Mouse (Mus musculus): ENCODE results near the gene Lzts3. TPM values are rescaled to one million over a fixed set of nuclear protein-coding genes. Genes with fewer than 3 reads are reported as not detected.

Gene Lzts3
- total RNA-seq, 1 experiment from 2014 or later, result 0.73 TPM

DNA sequence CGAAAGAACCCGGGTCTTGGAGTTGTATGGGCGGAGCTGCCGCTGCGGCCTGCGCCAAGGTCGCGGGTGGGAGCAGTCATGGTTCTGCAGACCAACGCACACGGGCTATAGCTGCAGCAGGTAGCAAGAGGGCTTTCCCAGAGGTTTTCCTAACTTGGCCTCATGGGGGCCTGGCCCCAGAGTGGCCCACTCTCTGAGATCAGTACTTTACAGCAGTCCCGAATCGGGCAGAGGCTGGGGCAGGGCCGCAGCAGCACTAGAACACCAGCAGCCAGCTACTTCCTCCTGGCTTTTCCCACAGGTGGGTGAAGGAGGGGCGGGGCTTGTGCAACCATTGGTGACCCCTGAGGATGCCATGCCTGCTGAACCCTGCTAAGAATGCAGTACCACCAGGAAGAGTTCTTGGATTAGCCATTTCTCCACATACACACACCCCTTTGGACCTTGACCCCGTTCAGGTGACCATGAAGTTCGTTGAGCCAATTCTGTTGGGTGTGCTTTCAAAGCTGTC, 4.4 kb downstream of the Lzts3 start:
- ATAC-seq (replicated peaks; ENCODE audit: low read depth, poor library complexity, severe bottlenecking), result no peak

DNA sequence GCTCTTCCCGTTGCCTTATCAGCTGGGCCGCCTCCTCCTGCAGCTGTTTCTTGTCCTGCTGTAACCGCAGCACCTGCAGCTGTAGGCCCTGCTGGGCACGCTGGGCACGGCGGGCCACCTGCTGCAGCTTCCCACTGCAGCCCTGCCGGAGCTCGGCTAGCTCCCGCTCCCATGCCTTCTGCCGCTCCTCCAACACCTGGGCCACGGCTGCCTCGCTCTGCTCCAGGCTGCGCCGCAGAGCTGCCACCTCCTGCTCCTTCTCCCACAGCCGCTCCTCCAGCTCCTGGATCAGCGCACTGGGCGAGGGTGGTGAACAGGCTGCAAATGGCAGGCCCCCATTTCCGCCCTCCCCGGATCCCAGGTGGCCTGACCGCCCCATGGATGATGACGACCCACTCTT, 6.8 kb downstream of the Lzts3 start:
- peak; percentile 70 for ATAC-seq (replicated peaks; ENCODE audit: low read depth, poor library complexity, severe bottlenecking)

DNA sequence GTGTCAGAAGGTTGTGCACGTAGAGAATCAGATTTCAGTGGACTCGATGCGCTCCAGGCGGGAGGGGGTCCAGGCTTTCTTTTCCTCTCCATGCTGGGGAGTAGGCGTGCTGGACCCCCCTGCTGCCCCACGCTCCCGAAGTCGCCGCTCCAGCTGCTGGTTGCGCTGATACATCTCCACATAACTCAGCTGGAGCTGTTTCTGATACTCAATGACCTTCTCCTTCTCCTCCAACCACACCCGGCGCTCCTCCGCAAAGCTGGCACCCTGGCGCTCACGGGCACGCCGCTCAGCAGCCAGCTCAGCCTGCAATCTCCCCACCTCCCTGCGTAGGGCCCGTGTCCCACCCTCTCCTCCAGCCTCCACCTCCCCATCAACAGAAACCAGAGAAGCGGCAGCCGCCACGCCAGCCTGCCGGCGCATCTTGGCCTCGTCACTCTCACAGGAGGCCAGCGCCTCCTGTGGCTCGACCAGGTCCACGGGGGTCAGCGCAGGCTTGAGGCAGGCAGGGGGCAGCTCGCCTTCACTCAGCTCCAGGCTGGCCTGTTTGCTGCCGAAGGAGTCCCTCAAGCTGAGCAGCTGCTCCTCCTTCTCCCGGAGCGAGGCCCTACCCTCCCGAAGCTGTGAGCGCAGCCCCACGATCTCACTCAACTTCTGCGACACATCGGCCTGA, 7.7 kb downstream of the Lzts3 start:
- ATAC-seq (replicated peaks; ENCODE audit: low read depth, poor library complexity, severe bottlenecking), result peak; percentile 23

DNA sequence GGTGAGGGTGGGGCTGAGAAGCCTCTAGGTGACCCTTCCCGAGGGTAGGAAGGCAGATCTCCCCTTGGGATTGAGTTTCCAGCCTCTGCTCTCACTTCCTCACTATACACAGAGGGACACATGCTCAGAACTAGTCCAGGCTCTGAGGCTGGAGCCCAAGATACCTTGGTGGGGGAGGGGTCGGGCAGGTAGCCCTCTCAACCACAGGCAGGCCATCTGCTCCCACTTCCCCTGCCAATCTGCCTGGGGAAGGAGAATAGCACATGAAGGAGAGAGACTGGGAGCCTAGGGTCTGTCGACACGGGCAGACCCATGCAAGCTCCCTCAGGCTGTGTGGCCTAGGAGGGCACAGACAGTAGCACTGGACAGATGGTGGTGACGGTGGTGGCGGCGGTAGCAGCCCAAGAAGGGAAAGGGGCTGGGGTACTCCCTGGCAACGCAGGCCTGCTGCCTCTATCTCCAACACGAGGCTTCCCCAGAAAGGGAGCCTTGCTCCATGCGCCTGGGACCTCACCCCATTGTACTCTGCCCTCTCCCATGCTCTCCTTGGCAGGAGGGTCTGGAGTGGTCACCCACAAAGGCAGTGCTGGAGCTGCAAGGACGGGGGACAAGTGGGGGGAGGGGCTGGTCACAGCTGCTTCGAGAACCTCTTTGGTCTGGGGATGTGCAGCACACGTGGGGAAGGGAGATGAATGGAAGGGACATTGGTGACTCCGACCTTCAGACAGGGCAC, 8.4 kb downstream of the Lzts3 start:
- ATAC-seq (replicated peaks; ENCODE audit: low read depth, poor library complexity, severe bottlenecking), result no peak

DNA sequence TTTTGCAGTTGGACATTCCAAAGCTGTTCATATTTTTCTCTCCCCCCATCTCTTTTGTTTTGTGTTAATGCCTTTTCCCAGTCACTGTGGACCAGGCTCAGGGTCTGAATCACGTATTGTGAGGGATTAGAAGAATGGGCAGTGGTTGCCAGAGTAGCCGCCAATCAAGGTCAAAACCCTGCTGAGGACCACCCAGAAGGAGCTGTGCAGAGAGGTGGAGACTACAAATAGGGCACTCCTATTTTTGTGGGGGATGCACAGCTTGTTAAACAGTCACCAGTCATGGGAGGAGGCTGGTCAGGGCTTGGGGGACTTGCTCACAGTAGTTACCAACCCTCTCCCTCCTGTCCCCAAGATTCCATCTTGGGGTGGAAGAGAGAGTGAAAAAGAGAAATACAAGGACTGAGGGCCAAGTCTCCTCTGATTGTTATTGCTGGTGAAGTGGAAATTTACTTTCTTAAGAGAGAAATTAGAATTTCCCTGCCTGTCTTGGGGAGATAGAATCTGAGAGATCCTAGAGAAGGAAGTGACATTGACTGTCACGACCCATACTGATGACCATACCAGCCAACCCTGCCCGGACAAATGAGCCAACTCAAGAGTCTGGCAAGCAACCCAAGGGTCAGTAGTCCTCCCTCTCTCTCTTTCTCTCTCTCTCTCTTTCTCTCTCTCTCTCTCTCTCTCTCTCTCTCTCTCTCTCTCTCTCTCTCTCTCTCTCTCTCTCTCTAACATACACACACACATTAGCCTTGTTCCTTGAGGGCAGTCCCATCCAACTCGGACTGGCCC, 9.5 kb downstream of the Lzts3 start:
- no peak for ATAC-seq (replicated peaks; ENCODE audit: low read depth, poor library complexity, severe bottlenecking)

DNA sequence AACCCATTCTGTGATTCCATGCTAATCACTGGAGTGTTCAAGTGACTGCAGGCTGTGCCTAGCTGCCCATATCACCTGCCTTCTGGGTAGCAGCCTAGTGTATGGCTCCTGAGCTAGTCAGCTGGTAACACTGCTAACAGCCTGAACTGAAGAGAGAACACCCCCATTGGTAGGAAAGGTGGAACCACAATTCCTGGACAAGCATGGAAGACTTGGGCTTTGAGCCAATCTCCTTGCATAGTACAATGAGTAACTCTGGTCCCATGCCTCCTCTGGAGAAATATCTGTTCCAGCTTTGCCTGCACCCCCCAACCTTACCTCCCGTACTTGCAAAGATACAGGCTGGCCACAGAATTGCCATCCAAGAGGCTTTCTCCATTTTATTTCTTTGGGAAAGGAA, 10.2 kb downstream of the Lzts3 start:
- ATAC-seq (replicated peaks; ENCODE audit: low read depth, poor library complexity, severe bottlenecking), result no peak

DNA sequence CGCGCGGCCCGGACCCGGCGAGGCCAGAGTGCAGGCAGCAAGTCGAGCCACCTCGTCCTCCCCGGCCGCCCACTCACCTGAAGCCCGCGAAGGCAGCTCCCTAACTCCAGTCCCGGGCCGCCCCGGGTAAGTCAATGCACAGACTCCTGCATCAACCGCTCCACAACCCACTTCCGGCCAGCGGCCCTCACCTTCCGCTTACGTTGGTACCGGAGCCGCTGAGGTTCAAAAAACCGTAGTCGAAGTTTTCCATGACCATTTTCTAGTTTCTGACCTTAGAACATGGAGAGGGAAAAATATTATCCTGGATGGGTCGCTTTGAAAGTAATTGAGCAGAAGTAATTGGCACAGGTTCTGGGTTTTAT, 12.8 kb downstream of the Lzts3 start, which contains the start of the genes Fastkd5 and Ubox5:
Gene Fastkd5, minus strand, starts transcription at position 189 of the 365 bp plus-strand sequence.
Gene Ubox5, minus strand, starts transcription at position 200 of the 365 bp plus-strand sequence.
- peak; percentile 86 for ATAC-seq (replicated peaks; ENCODE audit: low read depth, poor library complexity, severe bottlenecking)

DNA sequence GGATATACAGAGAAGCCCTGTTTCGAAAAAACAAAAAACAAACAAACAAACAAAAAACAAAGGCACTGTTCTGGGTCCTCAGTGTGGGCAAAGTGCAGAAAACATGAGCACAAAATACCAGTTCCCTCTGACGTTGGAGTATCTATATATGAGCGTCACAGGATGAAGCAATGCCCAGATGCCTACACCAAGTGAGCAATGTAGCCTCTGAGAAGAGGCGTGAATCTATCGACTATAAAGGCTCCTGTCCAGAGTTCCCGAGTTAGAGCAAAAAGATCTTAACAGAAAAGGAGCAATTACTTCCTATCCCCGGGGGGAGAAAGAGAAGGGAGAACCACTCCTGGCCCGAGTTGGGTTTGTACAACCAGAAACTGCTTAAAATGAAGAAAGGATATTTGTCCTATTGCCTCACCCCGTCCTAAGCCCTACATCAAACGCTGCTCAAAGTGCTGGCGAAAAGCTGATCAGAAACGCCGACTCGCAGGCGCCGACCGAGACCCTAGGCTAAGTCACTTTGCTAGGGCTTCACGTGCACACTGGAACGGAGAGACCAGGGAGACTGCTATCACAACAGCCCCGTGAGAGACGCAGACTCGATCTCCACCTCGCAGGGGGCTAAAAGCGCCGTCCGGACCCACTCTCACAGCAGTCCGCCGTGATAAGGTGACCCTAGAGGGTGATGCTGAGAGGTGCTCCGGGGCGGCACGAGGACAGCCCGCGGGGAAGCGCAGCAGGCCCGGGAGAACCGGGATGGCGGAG, 13.3 kb downstream of the Lzts3 start:
- peak; percentile 42 for ATAC-seq (replicated peaks; ENCODE audit: low read depth, poor library complexity, severe bottlenecking)

DNA sequence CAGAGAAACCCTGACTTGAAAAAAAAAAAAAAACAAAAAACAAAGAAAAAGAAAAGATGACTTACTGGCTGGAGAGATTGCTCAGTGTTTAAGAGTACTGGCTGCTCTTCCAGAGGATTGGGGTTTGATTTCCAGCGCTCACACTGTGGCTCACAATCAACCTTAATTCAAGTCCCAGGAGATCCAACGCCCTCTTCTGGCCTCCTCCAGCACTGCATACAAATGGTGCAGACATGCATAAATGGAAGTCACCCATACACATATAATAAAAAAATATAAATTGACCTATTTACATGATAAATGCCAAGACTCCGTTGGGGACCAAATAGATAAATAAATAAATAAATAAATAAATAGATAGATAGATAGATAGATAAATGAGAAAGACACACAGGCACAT, 14.2 kb downstream of the Lzts3 start:
- no peak for ATAC-seq (replicated peaks; ENCODE audit: low read depth, poor library complexity, severe bottlenecking)

DNA sequence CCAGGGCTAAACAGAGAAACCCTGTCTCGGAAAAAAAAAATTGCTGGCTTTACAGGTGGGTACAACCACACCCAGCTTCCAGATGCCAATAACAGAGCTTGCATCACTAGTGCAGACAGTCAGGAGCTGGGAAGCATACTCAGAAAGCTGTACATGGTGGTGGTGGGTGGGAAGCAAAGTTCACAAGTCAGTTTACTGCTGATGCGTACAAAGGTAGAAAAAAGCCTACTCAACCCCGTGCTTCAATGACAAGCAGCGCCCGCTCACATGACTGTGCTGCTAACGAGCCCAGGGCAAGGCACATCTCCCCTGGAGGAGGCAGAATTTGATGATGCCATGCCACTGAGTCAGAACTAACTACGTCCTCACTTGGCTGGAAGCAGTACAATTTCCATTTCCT, 23.6 kb downstream of the Lzts3 start:
- no peak for ATAC-seq (replicated peaks; ENCODE audit: low read depth, poor library complexity, severe bottlenecking)

DNA sequence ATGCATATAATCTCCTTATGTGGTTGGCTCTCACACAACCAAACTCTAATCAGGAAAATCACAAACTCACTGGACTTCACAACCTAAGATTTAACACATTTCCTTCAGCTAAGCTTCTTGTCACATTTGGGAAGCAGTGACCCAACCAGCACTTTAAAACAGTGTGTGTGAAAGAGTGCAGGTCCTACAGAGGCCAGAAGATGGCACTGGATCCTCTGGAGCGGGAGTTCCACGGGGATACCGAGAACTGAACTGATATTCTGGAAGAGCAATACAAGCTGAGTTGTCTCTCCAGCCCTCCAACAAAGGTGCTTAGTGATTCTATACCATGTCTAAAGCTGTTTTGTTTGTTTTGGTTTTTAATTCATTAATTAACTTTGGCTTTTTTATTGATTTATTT, 29.5 kb downstream of the Lzts3 start:
- ATAC-seq (replicated peaks; ENCODE audit: low read depth, poor library complexity, severe bottlenecking), result 0 out of 2 replicates have a peak, but pooled peaks have one; percentile 36

DNA sequence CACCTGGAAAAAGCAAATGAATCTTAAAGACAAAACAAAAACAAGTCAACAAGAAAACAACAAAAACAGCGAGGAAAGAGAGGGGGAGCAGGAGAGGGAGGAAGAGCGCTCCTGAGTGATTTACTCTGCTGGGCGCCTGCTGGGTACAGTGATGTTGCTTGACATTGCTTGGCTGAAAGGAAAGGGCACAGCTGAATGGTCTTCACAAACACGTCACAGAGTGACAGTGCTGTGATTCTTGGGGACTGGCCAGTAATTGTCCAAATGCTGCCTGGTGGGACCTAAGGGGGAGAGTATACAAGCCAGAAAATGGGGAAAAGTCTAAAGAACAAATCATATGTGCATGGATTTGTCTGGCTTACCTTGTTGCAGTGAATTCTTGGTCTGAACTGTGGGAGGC, 40.4 kb downstream of the Lzts3 start:
- ATAC-seq (replicated peaks; ENCODE audit: low read depth, poor library complexity, severe bottlenecking), result no peak

DNA sequence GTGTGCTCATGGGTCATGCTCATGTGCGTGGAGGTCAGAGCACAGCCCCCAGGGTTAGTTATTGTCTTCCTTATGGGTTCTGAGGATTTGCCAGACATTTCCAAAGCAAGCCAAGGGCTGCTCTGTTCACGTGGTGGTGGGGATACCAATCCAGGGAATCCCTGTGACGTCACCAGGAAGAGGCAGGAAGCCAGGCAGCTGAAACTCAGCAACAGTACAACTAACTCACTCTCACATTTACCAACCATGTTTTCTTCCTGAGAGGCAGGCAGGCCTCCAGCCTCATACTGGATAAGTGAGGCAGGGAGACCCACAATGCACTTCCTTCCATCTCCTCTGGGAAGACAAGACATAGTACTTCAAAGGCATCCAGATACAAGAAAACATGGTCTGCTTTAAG, 44.2 kb downstream of the Lzts3 start:
- no peak for ATAC-seq (replicated peaks; ENCODE audit: low read depth, poor library complexity, severe bottlenecking)

DNA sequence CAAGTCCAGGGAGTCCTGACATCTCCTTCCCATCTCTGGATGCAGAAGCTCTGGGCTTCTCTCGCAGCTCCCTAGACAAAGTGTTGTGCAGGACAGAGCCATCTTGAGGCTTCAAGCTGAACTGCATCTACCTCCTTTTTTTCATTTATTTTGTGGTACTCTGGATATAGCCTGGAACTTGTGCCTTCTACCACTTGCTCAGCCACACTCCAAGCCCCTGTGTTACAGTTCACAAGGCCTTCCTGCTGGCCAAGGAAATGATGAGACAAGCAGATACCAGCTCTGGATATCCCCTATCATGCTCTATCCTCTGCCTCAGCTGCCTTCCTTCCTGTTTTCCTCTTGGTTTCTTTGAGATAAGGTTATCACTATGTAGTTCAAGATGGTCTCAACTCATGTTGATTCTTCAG, 45.0 kb downstream of the Lzts3 start:
- ATAC-seq (replicated peaks; ENCODE audit: low read depth, poor library complexity, severe bottlenecking), result peak; percentile 83

DNA sequence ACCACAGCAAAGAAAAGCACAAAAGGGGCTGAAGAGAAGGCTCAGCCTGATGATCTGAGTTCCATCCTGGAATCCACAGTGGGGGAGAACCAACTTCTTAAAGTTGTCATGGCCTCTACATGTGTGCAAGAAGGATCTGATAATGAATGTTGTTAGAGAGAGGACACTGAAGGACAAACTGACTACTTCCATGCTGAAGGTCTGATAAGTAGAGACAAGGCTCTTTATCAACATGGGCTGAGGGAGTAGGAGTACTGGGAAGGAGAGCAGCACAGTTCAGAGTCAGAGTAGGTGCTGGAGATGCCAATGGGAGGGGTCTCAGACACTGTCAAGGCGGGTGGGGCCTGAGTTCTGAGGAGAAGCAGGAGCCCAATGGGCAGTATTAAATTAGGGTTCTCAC, 47.0 kb downstream of the Lzts3 start:
- no peak for ATAC-seq (replicated peaks; ENCODE audit: low read depth, poor library complexity, severe bottlenecking)

DNA sequence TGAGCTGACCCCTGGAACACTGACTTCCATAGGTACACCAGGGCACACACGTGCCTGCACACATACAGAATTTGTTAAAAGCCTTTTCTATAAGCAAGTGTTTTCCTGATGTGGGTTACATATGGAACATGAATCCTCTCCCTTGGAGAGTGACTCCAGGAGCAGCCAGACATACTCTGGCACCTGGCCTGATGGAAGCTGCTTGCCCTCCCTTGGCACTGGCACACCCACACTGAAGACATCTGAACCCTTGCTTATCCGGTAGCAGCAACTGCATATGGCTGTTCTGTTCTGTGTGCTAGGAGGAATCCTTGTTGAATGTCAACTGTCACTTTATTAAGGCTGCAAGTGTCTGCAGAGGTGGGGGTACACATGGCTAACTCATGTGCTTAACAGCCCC, 51.6 kb downstream of the Lzts3 start:
- no peak for ATAC-seq (replicated peaks; ENCODE audit: low read depth, poor library complexity, severe bottlenecking)

DNA sequence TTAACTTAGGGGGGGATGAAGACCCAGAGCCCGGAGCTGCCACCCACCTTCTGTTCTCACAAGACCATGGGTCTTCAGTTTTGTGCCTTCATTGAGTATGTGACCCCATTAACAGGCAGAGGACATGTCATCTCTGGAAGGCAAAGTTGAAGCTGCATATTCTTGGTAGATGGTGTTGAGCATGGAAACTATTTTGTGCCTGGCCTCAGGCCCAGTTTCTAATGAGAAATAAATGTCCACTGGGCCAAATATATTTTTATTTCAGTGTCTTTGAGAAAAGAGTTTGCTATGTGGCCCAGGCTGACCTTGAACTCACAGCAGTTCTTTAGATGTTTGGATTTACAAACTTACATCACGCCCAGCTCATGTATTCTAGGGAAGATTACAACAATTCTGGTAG, 52.8 kb downstream of the Lzts3 start:
- no peak for ATAC-seq (replicated peaks; ENCODE audit: low read depth, poor library complexity, severe bottlenecking)

DNA sequence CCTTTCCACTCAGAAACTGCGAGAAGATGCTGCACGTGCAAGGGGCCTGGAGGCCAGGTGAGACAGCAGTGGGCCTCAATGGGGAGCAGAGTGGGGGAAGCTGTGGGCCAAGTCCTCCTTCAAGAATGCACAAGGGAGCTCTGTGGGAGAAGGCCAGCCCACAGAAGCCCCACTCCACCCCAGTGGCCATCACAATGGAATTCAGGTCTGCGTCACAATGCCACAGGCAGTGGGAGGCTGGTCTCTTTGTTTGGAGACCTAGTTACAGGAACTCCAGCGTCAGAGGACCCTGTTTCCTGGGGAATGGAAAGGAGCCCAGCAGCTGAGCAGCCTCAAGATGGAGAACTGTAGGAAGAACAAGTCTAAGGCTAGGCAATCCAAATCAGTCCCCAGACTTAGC, 53.4 kb downstream of the Lzts3 start:
- no peak for ATAC-seq (replicated peaks; ENCODE audit: low read depth, poor library complexity, severe bottlenecking)

DNA sequence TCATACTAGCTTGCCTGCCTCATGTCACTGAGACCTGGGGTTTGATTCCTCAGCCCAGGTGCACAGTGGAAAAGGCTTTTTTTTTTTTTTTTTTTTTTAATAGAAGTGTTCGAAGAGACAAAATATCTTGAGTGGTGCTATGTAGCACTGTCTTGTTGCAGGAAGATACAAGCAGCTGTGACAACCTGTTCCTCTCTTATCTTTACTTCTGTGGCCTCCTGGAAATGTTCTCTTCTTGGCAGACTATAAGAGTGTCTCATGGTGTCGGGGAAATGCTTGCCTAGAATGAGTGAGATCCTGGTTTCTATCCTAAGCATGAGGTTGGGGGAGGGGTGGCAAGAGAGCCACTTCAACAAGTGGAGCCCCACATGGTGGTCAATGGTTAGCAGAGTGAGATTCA, 54.2 kb downstream of the Lzts3 start:
- 0 out of 2 replicates have a peak, but pooled peaks have one; percentile 4 for ATAC-seq (replicated peaks; ENCODE audit: low read depth, poor library complexity, severe bottlenecking)

DNA sequence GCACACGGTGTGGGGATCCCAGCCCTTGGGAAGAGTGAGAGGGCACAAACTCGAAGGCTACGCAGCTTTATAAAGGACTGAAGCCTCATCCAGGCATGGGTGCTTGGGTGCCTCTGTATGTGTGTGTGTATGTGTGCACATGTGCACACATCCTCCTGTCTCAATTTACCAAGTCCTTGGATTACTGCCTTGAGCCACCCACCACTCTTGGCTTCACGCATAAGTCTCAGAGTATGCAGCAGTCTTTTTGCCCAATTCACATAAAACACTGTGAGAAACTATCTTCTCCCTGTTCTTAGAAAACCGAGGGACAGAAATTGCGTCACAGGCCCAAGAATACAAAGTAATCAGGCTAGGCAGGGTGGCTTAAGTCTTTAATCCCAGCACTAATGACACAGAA, 56.6 kb downstream of the Lzts3 start:
- ATAC-seq (replicated peaks; ENCODE audit: low read depth, poor library complexity, severe bottlenecking), result no peak

Data from common myeloid progenitor, adult 5-6 weeks (primary cell).